Mouse (Mus musculus) skeletal muscle tissue, adult 2 months (tissue): Measurements from ENCODE around the gene Wdr89.

Experiments used
- DNase-seq: peaks from one replicate; pipeline ENCODE4 v3.0.0-alpha.2; 2012; ENCODE audit warnings: low read depth, low spot score

The Wdr89 gene

GRCm38 (mm10) chr12:75668916-75669257 is 450 bp downstream of the Wdr89 start:
- no peak for DNase-seq

GRCm38 (mm10) chr12:75668221-75668620 is 1.1 kb downstream of the Wdr89 start:
- DNase-seq: no peak

GRCm38 (mm10) chr12:75666939-75667338 is 2.4 kb downstream of the Wdr89 start:
- no peak for DNase-seq

DNA sequence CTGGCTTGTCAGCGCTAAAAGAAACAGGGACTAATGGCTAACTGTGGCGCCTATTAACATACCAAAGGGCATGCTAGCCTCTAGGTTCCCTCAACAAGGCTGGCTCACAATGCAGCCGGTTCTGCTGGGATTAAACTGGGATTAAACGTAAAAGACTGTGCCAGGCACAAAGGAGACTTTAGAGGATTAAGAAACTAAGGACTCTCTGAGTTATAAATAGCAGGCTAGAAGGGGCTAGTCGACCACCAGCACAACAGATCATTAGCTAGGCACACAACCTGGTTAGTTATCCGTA is 4.9 kb downstream of the Wdr89 start:
- no peak for DNase-seq

- DNase-seq: no peak
These were observed 5.5 kb downstream of the Wdr89 start for GRCm38 (mm10) chr12:75663646-75664515.

DNA sequence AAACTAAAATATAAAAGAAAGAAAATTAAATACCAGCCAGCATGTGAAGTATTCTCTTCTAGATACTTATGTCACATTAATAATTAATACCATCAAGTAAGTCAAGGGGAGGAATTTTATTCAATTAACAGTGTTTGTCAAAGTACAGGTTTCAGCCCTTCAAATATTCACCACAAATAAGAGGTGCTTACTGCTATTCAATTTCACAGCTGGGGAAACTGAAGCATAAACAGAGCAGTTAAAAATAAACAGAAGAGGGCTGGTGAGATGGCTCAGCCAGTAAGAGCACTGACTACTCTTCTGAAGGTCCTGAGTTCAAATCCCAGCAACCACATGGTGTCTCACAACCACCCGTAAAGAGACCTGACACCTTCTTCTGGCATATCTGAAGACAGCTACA is 7.0 kb downstream of the Wdr89 start:
- no peak for DNase-seq

DNA sequence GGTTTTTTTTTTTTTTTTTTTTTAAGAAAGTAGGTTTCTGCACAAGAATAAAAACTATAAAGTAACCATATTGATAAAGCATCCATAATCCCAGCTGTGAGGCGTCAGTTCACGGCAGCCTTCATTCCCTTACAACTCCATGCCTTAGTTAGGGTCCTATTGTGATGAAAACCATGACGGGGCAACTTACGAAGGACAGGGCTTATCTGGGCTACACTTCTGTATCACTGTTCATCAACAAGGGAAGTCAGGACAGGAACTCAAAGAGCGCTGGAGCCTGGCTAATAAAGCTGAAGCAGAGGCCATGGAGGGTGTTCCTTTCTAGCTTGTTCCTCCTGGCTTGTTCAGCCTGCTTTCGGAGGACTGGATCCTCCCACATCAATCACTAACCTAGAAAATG is 10.9 kb downstream of the Wdr89 start:
- DNase-seq: no peak

GRCm38 (mm10) chr12:75656580-75656979 is 12.8 kb downstream of the Wdr89 start:
- no peak for DNase-seq

- DNase-seq: no peak
These were observed 15.0 kb downstream of the Wdr89 start for GRCm38 (mm10) chr12:75654247-75654801.

DNA sequence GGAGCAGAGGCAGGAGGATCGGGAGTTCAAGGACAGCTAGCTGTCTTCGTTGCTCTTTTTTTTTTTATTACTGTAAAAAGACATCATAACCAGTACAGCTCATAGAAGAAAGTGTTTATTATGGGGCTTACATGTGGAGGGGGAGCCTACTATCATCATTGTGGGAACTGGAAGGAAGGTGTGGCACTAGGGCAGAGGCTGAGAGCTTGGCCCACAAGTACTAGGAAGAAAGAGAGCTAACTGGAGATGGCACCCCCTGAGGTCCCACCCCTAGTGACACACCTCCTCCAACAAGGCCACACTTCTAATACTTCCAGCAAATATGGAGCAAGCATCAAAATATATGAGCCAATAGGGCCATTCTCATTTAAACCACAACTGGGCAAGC is 19.6 kb downstream of the Wdr89 start:
- no peak for DNase-seq

GRCm38 (mm10) chr12:75649058-75649705 is 20.2 kb downstream of the Wdr89 start:
- no peak for DNase-seq

- DNase-seq: no peak
These were observed 21.1 kb downstream of the Wdr89 start for GRCm38 (mm10) chr12:75648281-75648680.

- DNase-seq: no peak
These were observed 21.7 kb downstream of the Wdr89 start for GRCm38 (mm10) chr12:75647663-75648062.

GRCm38 (mm10) chr12:75645780-75646179 is 23.6 kb downstream of the Wdr89 start:
- DNase-seq: no peak

DNA sequence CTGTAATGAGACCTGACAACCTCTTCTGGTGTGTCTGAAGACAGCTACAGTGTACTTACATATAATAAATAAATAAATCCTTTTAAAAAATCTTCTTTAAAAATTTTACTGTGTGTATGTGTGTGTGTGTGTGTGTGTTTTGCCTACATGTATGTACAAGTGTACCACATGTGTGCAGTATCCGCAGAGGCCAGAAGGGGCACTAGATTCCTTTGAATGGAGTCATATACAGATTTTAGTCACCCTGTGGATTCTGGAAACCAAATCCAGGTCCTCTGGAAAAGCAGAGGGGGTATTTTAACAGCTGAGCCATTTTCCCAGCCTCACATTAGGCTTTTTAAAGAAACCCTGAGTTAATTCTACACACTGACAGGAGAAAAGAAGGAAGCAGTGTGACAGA is 27.6 kb downstream of the Wdr89 start:
- DNase-seq: no peak

GRCm38 (mm10) chr12:75638345-75638744 is 31.0 kb downstream of the Wdr89 start:
- no peak for DNase-seq

GRCm38 (mm10) chr12:75637103-75637502 is 32.2 kb downstream of the Wdr89 start:
- DNase-seq: no peak

GRCm38 (mm10) chr12:75635771-75636430 is 33.4 kb downstream of the Wdr89 start:
- no peak for DNase-seq

DNA sequence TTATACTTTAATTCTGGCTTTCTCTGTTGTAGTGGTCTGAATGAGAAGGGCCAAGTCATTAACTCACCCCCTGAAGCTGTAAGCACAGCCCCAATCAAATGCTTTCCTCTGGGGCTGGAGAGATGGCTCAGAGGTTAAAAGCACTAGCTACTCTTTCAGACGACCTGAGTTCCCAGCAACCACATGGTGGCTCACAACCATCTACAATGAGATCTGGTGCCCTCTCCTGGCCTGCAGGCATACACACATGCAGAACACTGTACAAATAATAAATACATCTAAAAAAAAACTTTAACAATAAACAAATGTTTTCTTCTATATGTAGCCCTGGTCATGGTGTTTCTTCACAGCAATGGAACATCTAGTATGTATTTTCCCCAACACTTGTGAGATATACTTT is 39.7 kb downstream of the Wdr89 start:
- DNase-seq: no peak

GRCm38 (mm10) chr12:75623292-75623691 is 46.0 kb downstream of the Wdr89 start:
- DNase-seq: no peak

GRCm38 (mm10) chr12:75622835-75623234 is 46.5 kb downstream of the Wdr89 start:
- DNase-seq: no peak

DNA sequence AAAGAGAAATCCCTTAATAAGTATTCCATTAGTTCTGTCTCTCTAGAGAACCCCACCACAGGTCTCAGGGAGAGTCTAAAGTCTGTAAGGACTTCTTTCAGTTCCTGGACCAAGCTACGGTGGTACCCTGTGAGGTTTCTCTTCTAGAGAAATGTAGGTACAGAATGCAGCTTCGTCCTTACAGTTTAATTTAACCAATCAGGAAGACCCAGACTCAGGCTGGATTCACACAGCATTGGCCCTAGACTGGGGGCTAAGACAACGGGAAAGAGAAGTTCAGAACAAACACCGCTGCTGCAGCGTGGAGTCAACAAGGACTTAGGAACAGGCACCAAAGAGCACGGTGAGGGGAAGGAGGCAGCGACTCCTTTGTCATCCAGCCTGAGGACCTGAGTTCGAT is 52.5 kb downstream of the Wdr89 start:
- DNase-seq: no peak
